Mouse (Mus musculus) lung, adult 10 weeks (tissue): Measurements from ENCODE around the gene Apol9a. TPM values are rescaled to one million over a fixed set of nuclear protein-coding genes. Genes with fewer than 3 reads are reported as not detected.

Source experiments
- polyA plus RNA-seq: library from polyadenylated mRNA; stranded (reverse); fragments of 350-450 nt; fragmentation: Illumina TruSeq; extraction: RNeasy Lipid Tissue Mini Kit (QIAGEN cat#74804); gene quantifications from one replicate; pipeline ENCODE4 v1.2.3, GENCODE M21; 2014; ENCODE audit warnings: low read depth, low replicate concordance; ENCODE audit not compliant: insufficient read depth

Gene Apol9a
- 3.4 TPM for polyA plus RNA-seq

DNA sequence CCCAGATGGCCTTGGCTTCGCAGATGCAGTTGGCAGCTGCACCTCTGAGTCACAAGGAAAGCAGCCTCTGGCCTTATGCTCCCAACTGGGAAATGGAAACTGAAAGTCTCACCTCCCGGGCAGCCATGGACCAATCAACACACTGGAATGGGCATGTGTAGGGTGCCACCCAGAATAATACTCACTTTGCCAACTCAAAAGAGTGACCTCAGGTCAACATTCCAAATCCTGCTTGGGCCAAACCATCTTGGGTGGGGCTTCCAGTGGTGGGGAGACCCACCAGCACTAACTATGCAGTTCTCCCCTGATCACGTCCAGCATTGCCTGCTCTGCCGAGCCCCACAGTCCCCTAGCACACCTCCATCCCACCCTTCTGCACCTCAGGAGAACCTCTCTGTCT lies at the start of gene Apol9a:
Gene Apol9a (minus strand): TSS at position 101 of the 400 bp plus-strand sequence.

DNA sequence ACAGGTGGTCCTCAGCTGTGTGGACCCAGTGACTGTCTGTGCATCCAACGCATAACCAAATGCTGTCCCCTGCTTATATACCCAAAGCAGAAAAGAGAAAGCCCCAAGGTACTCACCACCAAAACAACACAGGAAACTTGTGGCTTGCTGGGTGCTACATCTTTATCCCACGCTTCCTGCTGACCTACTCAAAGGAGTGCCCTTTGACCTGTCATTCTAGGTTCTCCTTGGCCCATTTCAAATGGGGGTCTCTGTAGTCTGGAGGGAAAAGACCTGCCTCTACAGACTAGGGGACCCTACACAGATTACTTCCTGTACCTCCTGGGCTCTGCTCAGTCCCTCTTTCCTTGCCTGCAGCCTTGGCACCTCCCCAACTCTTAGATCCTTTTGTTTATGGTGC lies 36.5 kb upstream of the Apol9a start, which contains the start of gene Apol7b:
Gene Apol7b (minus strand): TSS at position 101 of the 400 bp plus-strand sequence.

DNA sequence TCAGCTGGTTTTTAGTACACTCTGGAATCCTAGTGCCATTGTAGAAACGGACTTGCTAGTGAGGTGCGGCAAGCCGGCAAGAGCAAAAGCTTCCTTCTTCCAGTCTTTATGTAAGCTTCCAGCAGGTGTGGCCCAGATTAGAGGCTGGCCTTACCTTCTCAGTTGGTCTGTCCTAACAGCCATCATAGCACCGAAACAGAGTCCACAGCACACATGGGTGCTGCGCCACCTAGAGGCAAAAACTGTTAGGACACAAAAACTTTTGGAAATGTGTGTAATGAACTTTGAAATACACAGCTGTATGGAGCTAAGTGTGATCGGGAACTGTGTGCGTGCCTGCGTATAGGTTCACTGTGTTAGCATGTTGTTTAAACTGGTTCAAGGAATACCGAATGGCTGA lies 11.9 kb downstream of the Apol9a start, which contains the start of gene Apol7a:
Gene Apol7a (minus strand): TSS at position 84 of the 400 bp plus-strand sequence.

Other genes with a start within 250 kb of the Apol9a start
- gene Rbfox2, start 104.1 kb downstream of the Apol9a start, polyA plus RNA-seq, result 11.6 TPM
- gene Apol7a, start 12.0 kb downstream of the Apol9a start, polyA plus RNA-seq, result 0.37 TPM
- gene Apol7b, start 36.4 kb upstream of the Apol9a start, polyA plus RNA-seq, result not detected
- not detected for gene Apol10a, start 65.9 kb upstream of the Apol9a start, polyA plus RNA-seq
- gene Apol11a, start 97.1 kb upstream of the Apol9a start, polyA plus RNA-seq, result not detected
- 1.2 TPM for gene Apol7c, start 122.2 kb upstream of the Apol9a start, polyA plus RNA-seq
- gene 1700025B11Rik, start 150.8 kb upstream of the Apol9a start, polyA plus RNA-seq, result not detected
- gene Apol10b, start 185.0 kb upstream of the Apol9a start, polyA plus RNA-seq, result 2.4 TPM
- not detected for gene Gm36245, start 188.1 kb upstream of the Apol9a start, polyA plus RNA-seq
- gene Apol11b, start 232.2 kb upstream of the Apol9a start, polyA plus RNA-seq, result not detected